In the genomic region with DNA sequence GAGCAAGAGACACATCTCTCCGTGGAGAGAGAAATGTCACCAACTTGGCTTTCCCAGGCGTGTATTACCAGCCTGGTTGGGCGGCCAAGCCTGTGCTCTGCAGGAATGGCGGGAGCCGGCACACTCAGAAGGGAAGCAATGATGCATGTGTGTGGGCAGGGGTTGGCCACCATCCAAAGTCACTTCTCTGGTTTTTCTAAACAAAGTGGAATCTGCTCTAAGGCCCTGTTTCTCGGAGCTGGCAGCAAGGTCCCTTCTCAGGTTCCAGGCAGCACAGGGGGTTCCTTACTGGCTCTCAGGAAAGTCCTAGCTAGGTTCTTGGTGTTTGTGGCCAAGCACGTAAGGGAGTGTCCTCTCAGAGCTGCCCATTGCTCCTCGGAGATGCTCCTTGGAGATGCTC, we compare ENCODE assay signal across 9 mouse cellular contexts. TPM values are rescaled to one million over a fixed set of nuclear protein-coding genes. Genes with fewer than 3 reads are reported as not detected.
DNase-seq lines count a peak whose midpoint lies in the region; ATAC-seq and TF ChIP-seq lines count a peak whose summit lies in the region.
"Had no signal": no experiment of that assay in that cellular context is flagged by ENCODE, and none has a peak within 500 bp of the region (broad histone marks: within the 10 kb centered on the region; RNA-seq: fewer than 3 reads in every experiment).

No protein-coding gene starts in this region.

- 52% methylated on average over 8 of the region's 8 CpGs for WGBS in heart, embryonic 16.5 days
- WGBS in limb, embryonic 14.5 days: 56% methylated on average over 8 of the region's 8 CpGs
- WGBS in hindbrain, embryonic 10.5 days: 79% methylated on average over 8 of the region's 8 CpGs
- WGBS in heart, embryonic 11.5 days (ENCODE audit: insufficient replicate concordance): 68% methylated on average over 8 of the region's 8 CpGs

- no peak overlapping the region for H3K9ac ChIP-seq in heart, embryonic 16.5 days (ENCODE audit: low read length)
- no peak overlapping the region for H3K9ac ChIP-seq in limb, embryonic 14.5 days (ENCODE audit: low read depth, low read length, severe bottlenecking)
- H3K9ac ChIP-seq in heart, embryonic 11.5 days (ENCODE audit: low read depth, low read length): no peak overlapping the region
- H3K9ac ChIP-seq: limb, embryonic 12.5 days had no signal

- no peaks in the 10 kb centered on the region for H3K27me3 ChIP-seq in heart, embryonic 16.5 days (ENCODE audit: control insufficient read depth, insufficient read depth, low read length)
- H3K27me3 ChIP-seq in limb, embryonic 14.5 days (ENCODE audit: control insufficient read depth, insufficient read depth, low read length): no peaks in the 10 kb centered on the region
- H3K27me3 ChIP-seq in hindbrain, embryonic 10.5 days (ENCODE audit: insufficient read depth, poor library complexity, severe bottlenecking): peaks cover 5% of the 10 kb centered on the region; the same call in 1 of the 2 replicates
- no peaks in the 10 kb centered on the region for H3K27me3 ChIP-seq in heart, embryonic 11.5 days (ENCODE audit: control insufficient read depth, insufficient read depth, low read length)

- no peaks in the 10 kb centered on the region for H3K36me3 ChIP-seq in heart, embryonic 16.5 days (ENCODE audit: control insufficient read depth, insufficient read depth)
- no peaks in the 10 kb centered on the region for H3K36me3 ChIP-seq in limb, embryonic 14.5 days (ENCODE audit: control insufficient read depth, insufficient read depth, low read length)
- H3K36me3 ChIP-seq in hindbrain, embryonic 10.5 days: no peaks in the 10 kb centered on the region
- no peaks in the 10 kb centered on the region for H3K36me3 ChIP-seq in heart, embryonic 11.5 days (ENCODE audit: control insufficient read depth, insufficient read depth, low read length)
- H3K36me3 ChIP-seq: limb, embryonic 12.5 days had no signal

- no peak for ATAC-seq in heart, embryonic 16.5 days (replicated peaks; ENCODE audit: extremely low read depth, insufficient read depth, low FRiP score)
- no peak for ATAC-seq in limb, embryonic 14.5 days (ENCODE audit: low FRiP score, low read depth)
- no peak for ATAC-seq in heart, embryonic 11.5 days (replicated peaks; ENCODE audit: insufficient number of reproducible peaks, low FRiP score, low TSS enrichment)

- 0 out of 2 replicates have a peak overlapping the region, but pooled peaks have one; percentile 17 for H3K27ac ChIP-seq in heart, embryonic 16.5 days (ENCODE audit: low read length)
- H3K27ac ChIP-seq in limb, embryonic 14.5 days (replicated peaks; ENCODE audit: low read depth, low read length): no peak overlapping the region
- H3K27ac ChIP-seq in hindbrain, embryonic 10.5 days: no peak overlapping the region
- no peak overlapping the region for H3K27ac ChIP-seq in heart, embryonic 11.5 days (ENCODE audit: low read depth, low read length)
- H3K27ac ChIP-seq: limb, embryonic 12.5 days had no signal

- no peak for TF ChIP-seq POLR2A in limb, embryonic 14.5 days (IDR thresholded peaks at IDR 0.05; ENCODE audit: borderline replicate concordance, extremely low read depth, insufficient read depth, insufficient read length)

- no peak overlapping the region for H3K4me2 ChIP-seq in heart, embryonic 16.5 days (ENCODE audit: low read depth, low read length)
- no peak overlapping the region for H3K4me2 ChIP-seq in limb, embryonic 14.5 days (replicated peaks; ENCODE audit: low read depth, low read length, severe bottlenecking)
- no peak overlapping the region for H3K4me2 ChIP-seq in heart, embryonic 11.5 days
- H3K4me2 ChIP-seq: limb, embryonic 12.5 days had no signal

- no peaks in the 10 kb centered on the region for H3K9me3 ChIP-seq in heart, embryonic 16.5 days (replicated peaks; ENCODE audit: control insufficient read depth, low read length)
- H3K9me3 ChIP-seq in limb, embryonic 14.5 days (ENCODE audit: control insufficient read depth, low read length): no peaks in the 10 kb centered on the region
- no peaks in the 10 kb centered on the region for H3K9me3 ChIP-seq in hindbrain, embryonic 10.5 days
- no peaks in the 10 kb centered on the region for H3K9me3 ChIP-seq in heart, embryonic 11.5 days (replicated peaks; ENCODE audit: control insufficient read depth, low read length)
- H3K9me3 ChIP-seq: limb, embryonic 12.5 days had no signal

- H3K4me3 ChIP-seq in heart, embryonic 16.5 days (ENCODE audit: low read length): no peak overlapping the region
- H3K4me3 ChIP-seq in limb, embryonic 14.5 days (replicated peaks; ENCODE audit: low read length): no peak overlapping the region
- no peak overlapping the region for H3K4me3 ChIP-seq in hindbrain, embryonic 10.5 days
- no peak overlapping the region for H3K4me3 ChIP-seq in heart, embryonic 11.5 days (ENCODE audit: low read depth, low read length)
- H3K4me3 ChIP-seq: limb, embryonic 12.5 days had no signal

- no peak for DNase-seq in heart, adult 9 months (ENCODE audit: low spot score in 2 of 2)
- peak; percentile 56 for DNase-seq in adrenal gland, adult 2 months
- peak; percentile 26 for DNase-seq in kidney, adult 18-20 months
- peak; percentile 46 for DNase-seq in limb, embryonic 14.5 days (ENCODE audit: low spot score)
- no peak for DNase-seq in liver
- no peak for DNase-seq in hindbrain, embryonic 10.5 days (ENCODE audit: low spot score)

- peaks cover 18% of the 10 kb centered on the region for H3K4me1 ChIP-seq in heart, embryonic 16.5 days (ENCODE audit: control insufficient read depth, insufficient read depth, low read length)
- H3K4me1 ChIP-seq in limb, embryonic 14.5 days (ENCODE audit: control insufficient read depth, insufficient read depth, low read length): peaks cover 2% of the 10 kb centered on the region; the same call in 1 of the 2 replicates
- H3K4me1 ChIP-seq in hindbrain, embryonic 10.5 days (replicated peaks): 0 out of 2 replicates have a peak, but pooled peaks cover 8% of the 10 kb centered on the region
- peaks cover 19% of the 10 kb centered on the region for H3K4me1 ChIP-seq in heart, embryonic 11.5 days (ENCODE audit: control insufficient read depth, insufficient read depth, low read length)
- H3K4me1 ChIP-seq: limb, embryonic 12.5 days had no signal

RNA-seq across cellular contexts. Expression of gene Rph3al, which starts 58.2 kb away (rescaled TPM):
- polyA plus RNA-seq in heart, embryonic 16.5 days (2015; fragmentation: Nextera tagmentation; extraction: Ambion mirVana): 6.6 TPM in 2 replicates
- 10 to 100 TPM; 16.6 to 18.0 TPM for total RNA-seq in adrenal gland, adult 2 months (2021)
- 19.6 and 20.4 TPM in 2 replicates for polyA plus RNA-seq in adrenal gland, adult 2 months (2012; rRNA removed)
- 2.4 and 2.6 TPM in 2 replicates for polyA plus RNA-seq in limb, embryonic 14.5 days (2012; rRNA removed)
- polyA plus RNA-seq in limb, embryonic 14.5 days (2014; fragmentation: Nextera tagmentation; extraction: Ambion mirVana): 2.2 and 2.6 TPM in 2 replicates
- 2.1 and 2.4 TPM in 2 replicates for polyA plus RNA-seq in hindbrain, embryonic 10.5 days (2016; fragmentation: Nextera tagmentation; extraction: Ambion mirVana)
- polyA plus RNA-seq in heart, embryonic 11.5 days (2014; fragmentation: Nextera tagmentation; extraction: Ambion mirVana): 4.1 and 5.1 TPM in 2 replicates

Comparison
In these comparisons a context has a peak if more than half of its experiments do, and no peak if none do; other contexts are left out.
1. DNase-seq: peak in adrenal gland, adult 2 months (single experiment), kidney, adult 18-20 months (single experiment) and limb, embryonic 14.5 days (single experiment); none in heart, adult 9 months (0 of 2), liver (single experiment) and hindbrain, embryonic 10.5 days (single experiment).